Mouse (Mus musculus): ENCODE measurements around the gene Cd8a. TPM values are rescaled to one million over a fixed set of nuclear protein-coding genes. Genes with fewer than 3 reads are reported as not detected.
A peak's percentile ranks its signal among the peaks of the same experiment; 100 is the strongest.

Cd8a gene
- total RNA-seq, 2 experiments from 2014 or later, result not detected

GRCm38 (mm10) chr6:71371085-71371605 lies 2.1 kb upstream of the Cd8a start:
- DNase-seq, result no peak

- DNase-seq, result no peak
Observed at GRCm38 (mm10) chr6:71372041-71372720, 1.0 kb upstream of the Cd8a start.

GRCm38 (mm10) chr6:71374311-71374829 lies 1.1 kb downstream of the Cd8a start:
- no peak for DNase-seq

- DNase-seq, result no peak
Observed at GRCm38 (mm10) chr6:71374921-71375320, 1.7 kb downstream of the Cd8a start.

GRCm38 (mm10) chr6:71376711-71377110 lies 3.5 kb downstream of the Cd8a start:
- DNase-seq, result no peak

GRCm38 (mm10) chr6:71381654-71382053 lies 8.4 kb downstream of the Cd8a start:
- no peak for DNase-seq

- no peak for DNase-seq
Observed at GRCm38 (mm10) chr6:71390496-71390895, 17.3 kb downstream of the Cd8a start.

GRCm38 (mm10) chr6:71396016-71396415 lies 22.8 kb downstream of the Cd8a start:
- DNase-seq, result no peak

- no peak for DNase-seq
Observed at GRCm38 (mm10) chr6:71396761-71397160, 23.5 kb downstream of the Cd8a start.

- peak in 1 of 2 experiments; percentile 25 for DNase-seq
Observed at GRCm38 (mm10) chr6:71398829-71399609, 25.8 kb downstream of the Cd8a start.

- peak in 1 of 2 experiments; percentile 27 for DNase-seq
Observed at GRCm38 (mm10) chr6:71414624-71415023, 41.4 kb downstream of the Cd8a start.

- DNase-seq, result no peak
Observed at GRCm38 (mm10) chr6:71415446-71415845, 42.2 kb downstream of the Cd8a start.

- DNase-seq, result peak; percentile 33 to 47
Observed at GRCm38 (mm10) chr6:71418874-71419273, 45.6 kb downstream of the Cd8a start.

GRCm38 (mm10) chr6:71420848-71421247 lies 47.6 kb downstream of the Cd8a start:
- no peak for DNase-seq

- DNase-seq, result no peak
Observed at GRCm38 (mm10) chr6:71422162-71422561, 48.9 kb downstream of the Cd8a start.

- DNase-seq, result peak; percentile 36 to 54
Observed at GRCm38 (mm10) chr6:71423116-71423515, 49.9 kb downstream of the Cd8a start.

GRCm38 (mm10) chr6:71425681-71426080 lies 52.5 kb downstream of the Cd8a start:
- DNase-seq, result no peak

GRCm38 (mm10) chr6:71427996-71428725 lies 54.9 kb downstream of the Cd8a start:
- no peak for DNase-seq
